9 mouse cellular contexts compared by ENCODE assay signal in the genomic region with DNA sequence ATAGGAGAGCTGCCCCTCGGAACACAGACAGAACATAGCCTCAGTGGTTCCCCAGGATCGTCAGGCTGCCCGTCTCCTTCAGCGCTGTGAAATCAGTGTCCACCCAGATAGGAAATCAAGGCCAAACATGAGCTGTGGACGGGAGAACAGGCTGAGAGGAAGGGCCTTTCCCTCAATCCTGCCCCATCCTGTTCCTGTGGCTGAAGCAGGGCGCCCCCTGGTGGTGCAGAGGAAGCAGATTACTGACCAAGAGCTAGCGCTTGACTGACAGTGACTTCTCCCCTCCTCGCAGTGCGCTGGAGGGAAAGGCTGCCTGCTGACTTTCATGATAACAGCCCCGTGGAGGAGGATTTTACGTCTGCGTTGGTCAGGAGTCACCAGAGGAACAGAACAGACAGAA. TPM values are rescaled to one million over a fixed set of nuclear protein-coding genes. Genes with fewer than 3 reads are reported as not detected.
DNase-seq lines count a peak whose midpoint lies in the region; ATAC-seq and TF ChIP-seq lines count a peak whose summit lies in the region.
"Had no signal": no experiment of that assay in that cellular context is flagged by ENCODE, and none has a peak within 500 bp of the region (broad histone marks: within the 10 kb centered on the region; RNA-seq: fewer than 3 reads in every experiment).

No protein-coding gene starts in this region.

- H3K27me3 ChIP-seq in limb, embryonic 14.5 days (ENCODE audit: control insufficient read depth, insufficient read depth, low read length) = no peaks in the 10 kb centered on the region
- H3K27me3 ChIP-seq in testis, adult 2 months (ENCODE audit: control insufficient read depth, insufficient read depth, low read length) = no peaks in the 10 kb centered on the region
- H3K27me3 ChIP-seq: stomach, embryonic 15.5 days had no signal

- no peaks in the 10 kb centered on the region; the same call in 1 of the 2 replicates for H3K4me1 ChIP-seq in limb, embryonic 14.5 days (ENCODE audit: control insufficient read depth, insufficient read depth, low read length)
- H3K4me1 ChIP-seq in testis, adult 2 months (ENCODE audit: control insufficient read depth, insufficient read depth, low read length) = peaks cover 15% of the 10 kb centered on the region

- DNase-seq in 3134 (ENCODE audit: extremely low read depth, insufficient read length, low spot score) = peak; percentile 31
- peak; percentile 63 for DNase-seq in adrenal gland, adult 8-10 months
- peak; percentile 67 for DNase-seq in embryo, embryonic 11.5 days (ENCODE audit: low read depth, low spot score)
- peak; percentile 57 for DNase-seq in heart, adult 8-10 months (ENCODE audit: low spot score)
- peak; percentile 66 for DNase-seq in kidney, adult 9 months
- DNase-seq in limb, embryonic 14.5 days (ENCODE audit: low spot score) = peak; percentile 53

- H3K9me3 ChIP-seq in limb, embryonic 14.5 days (ENCODE audit: control insufficient read depth, low read length) = no peaks in the 10 kb centered on the region
- H3K9me3 ChIP-seq: stomach, embryonic 15.5 days had no signal

- peak; percentile 70 for ATAC-seq in limb, embryonic 14.5 days (ENCODE audit: low FRiP score, low read depth)
- ATAC-seq in monocyte, adult 5-6 weeks (replicated peaks; ENCODE audit: insufficient number of reproducible peaks, low FRiP score, low TSS enrichment, poor library complexity, severe bottlenecking) = peak; percentile 44

- no peaks in the 10 kb centered on the region for H3K36me3 ChIP-seq in limb, embryonic 14.5 days (ENCODE audit: control insufficient read depth, insufficient read depth, low read length)
- no peaks in the 10 kb centered on the region for H3K36me3 ChIP-seq in testis, adult 2 months (ENCODE audit: control insufficient read depth, insufficient read depth, low read length)
- H3K36me3 ChIP-seq: stomach, embryonic 15.5 days had no signal

- peak; percentile 96 for TF ChIP-seq CTCF in testis, adult 2 months (IDR thresholded peaks at IDR 0.05; ENCODE audit: control insufficient read depth, insufficient read depth, insufficient replicate concordance, low read depth, low read length)

- H3K4me3 ChIP-seq in limb, embryonic 14.5 days (replicated peaks; ENCODE audit: low read length) = no peak overlapping the region
- no peak overlapping the region for H3K4me3 ChIP-seq in testis, adult 2 months (ENCODE audit: control insufficient read depth, low read depth, low read length)
- H3K4me3 ChIP-seq: stomach, embryonic 15.5 days had no signal

- 20% methylated on average over 12 of the region's 12 CpGs for WGBS in limb, embryonic 14.5 days

- TF ChIP-seq POLR2A in limb, embryonic 14.5 days (IDR thresholded peaks at IDR 0.05; ENCODE audit: borderline replicate concordance, extremely low read depth, insufficient read depth, insufficient read length) = no peak
- no peak for TF ChIP-seq POLR2A in testis, adult 2 months (IDR thresholded peaks at IDR 0.05; ENCODE audit: control insufficient read depth, low read depth, low read length)

- no peak overlapping the region for H3K9ac ChIP-seq in limb, embryonic 14.5 days (ENCODE audit: low read depth, low read length, severe bottlenecking)
- H3K9ac ChIP-seq: stomach, embryonic 15.5 days had no signal

- H3K4me2 ChIP-seq in limb, embryonic 14.5 days (replicated peaks; ENCODE audit: low read depth, low read length, severe bottlenecking) = no peak overlapping the region

- H3K27ac ChIP-seq in limb, embryonic 14.5 days (replicated peaks; ENCODE audit: low read depth, low read length) = no peak overlapping the region
- no peak overlapping the region for H3K27ac ChIP-seq in testis, adult 2 months (ENCODE audit: control insufficient read depth, insufficient read depth, low read depth, low read length)
- H3K27ac ChIP-seq: stomach, embryonic 15.5 days had no signal

RNA-seq across cellular contexts. Expression of gene Bdkrb1, which starts 18.0 kb away (rescaled TPM):
- total RNA-seq in adrenal gland, adult 8-10 months (2022) = not detected
- total RNA-seq in heart, adult 8-10 months (2022) = not detected
- 0.05 and 0.10 TPM in 2 replicates for polyA plus RNA-seq in limb, embryonic 14.5 days (2012; rRNA removed)
- 0.23 TPM in 1 of 2 replicates, not detected in the other for polyA plus RNA-seq in limb, embryonic 14.5 days (2014; fragmentation: Nextera tagmentation; extraction: Ambion mirVana)
- total RNA-seq in monocyte, adult 5-6 weeks (2017) = not detected in 3 replicates
- 0.88 and 1.0 TPM in 2 replicates for polyA plus RNA-seq in testis, adult 2 months (2012; rRNA removed)

RNA-seq across cellular contexts. Expression of gene Bdkrb2, which starts 21.8 kb away (rescaled TPM):
- 10 to 100 TPM in 3 of 4 experiments, 1 to 10 TPM in 1; 7.6 to 14.0 (median 10.5) TPM for total RNA-seq in adrenal gland, adult 8-10 months (2022)
- total RNA-seq in heart, adult 8-10 months (2022) = under 1 TPM; 0.26 to 0.44 (median 0.33) TPM
- polyA plus RNA-seq in limb, embryonic 14.5 days (2012; rRNA removed) = 1.7 and 2.2 TPM in 2 replicates
- polyA plus RNA-seq in limb, embryonic 14.5 days (2014; fragmentation: Nextera tagmentation; extraction: Ambion mirVana) = 0.82 and 1.2 TPM in 2 replicates
- not detected in 3 replicates for total RNA-seq in monocyte, adult 5-6 weeks (2017)
- 0.61 and 0.62 TPM in 2 replicates for polyA plus RNA-seq in testis, adult 2 months (2012; rRNA removed)
